Mouse (Mus musculus) CH12.LX (cell line): ENCODE results near the gene Bcas1. TPM values are rescaled to one million over a fixed set of nuclear protein-coding genes. Genes with fewer than 3 reads are reported as not detected.
"Not testable (repeated sequence)": the region's sequence is repeated elsewhere in the genome, so short reads cannot be mapped to it uniquely, and the experiment has no call there.

Experiments used
- DNase-seq: peaks from one replicate; pipeline ENCODE4 v3.0.0-alpha.2; 2013; ENCODE audit errors: extremely low read depth
- H3K27ac ChIP-seq: 2 replicates; pipeline ENCODE4 v1.5.1; 2012; ENCODE audit warnings: low read depth, mild to moderate bottlenecking, control low read depth, moderate library complexity; ENCODE audit not compliant: insufficient read depth
- H3K27me3 ChIP-seq: replicated peaks from 2 replicates; pipeline ENCODE3; 2012; ENCODE audit warnings: inconsistent platforms
- H3K36me3 ChIP-seq, 2 experiments: replicated peaks in 1 of 2; 2 replicates each; pipeline versions ENCODE3 to v1.6.1; 2012; ENCODE audit warnings: inconsistent platforms in 1 of 2, low read length in 1 of 2, mild to moderate bottlenecking in 1 of 2, mixed read lengths in 1 of 2, moderate library complexity in 1 of 2; ENCODE audit not compliant: control insufficient read depth in 1 of 2, insufficient read depth in 1 of 2
- H3K4me1 ChIP-seq, 2 experiments: 2 replicates each; pipeline ENCODE4 v1.6.1; 2012; ENCODE audit warnings: inconsistent platforms in 1 of 2, moderate library complexity in 1 of 2; ENCODE audit not compliant: insufficient read depth in 2 of 2, control insufficient read depth in 1 of 2
- H3K4me2 ChIP-seq: 2 replicates; pipeline ENCODE4 v1.6.1; 2012; ENCODE audit warnings: low read depth, mild to moderate bottlenecking, control low read depth; ENCODE audit not compliant: poor library complexity, insufficient read depth, severe bottlenecking
- H3K4me3 ChIP-seq, 3 experiments: fragments of 150-350 bp in 1 of 3; sonication (generic) in 1 of 3; replicated peaks in 1 of 3; 2 replicates each; pipeline versions ENCODE3 to v1.5.1; 2011 to 2012; ENCODE audit warnings: low read depth in 2 of 3, low read length in 2 of 3, mild to moderate bottlenecking in 2 of 3, moderate library complexity in 2 of 3, control low read depth in 1 of 3, improper control_type of control experiment in 1 of 3, inconsistent platforms in 1 of 3, mixed read lengths in 1 of 3; ENCODE audit not compliant: poor library complexity in 1 of 3
- H3K79me2 ChIP-seq: replicated peaks from 2 replicates; pipeline ENCODE4 v1.6.1; 2012; ENCODE audit warnings: mild to moderate bottlenecking, moderate library complexity; ENCODE audit not compliant: control insufficient read depth, poor library complexity, insufficient read depth, severe bottlenecking; ENCODE audit errors: extremely low read depth
- H3K9ac ChIP-seq: 2 replicates; pipeline ENCODE4 v1.6.1; 2012; ENCODE audit warnings: low read depth, mild to moderate bottlenecking, control low read depth, moderate library complexity; ENCODE audit not compliant: insufficient read depth
- H3K9me3 ChIP-seq: replicated peaks from 2 replicates; pipeline ENCODE3; 2012; ENCODE audit warnings: low read length, inconsistent platforms, mixed read lengths
- BHLHE40 ChIP-seq: IDR thresholded peaks from 2 replicates; pipeline ENCODE4 v1.6.1; 2011; ENCODE audit warnings: mild to moderate bottlenecking, low read depth, low read length, improper control_type of control experiment
- CHD1 ChIP-seq: IDR thresholded peaks from 2 replicates; pipeline ENCODE4 v1.6.1; 2012; ENCODE audit warnings: low read depth, low read length, improper control_type of control experiment, inconsistent platforms
- CTCF ChIP-seq, 2 experiments: IDR thresholded peaks in 1 of 2; conservative IDR thresholded peaks in 1 of 2; 2 replicates each; pipeline ENCODE4 v1.5.1; 2011 to 2012; ENCODE audit warnings: low read depth in 2 of 2, low read length in 2 of 2, improper control_type of control experiment in 1 of 2, inconsistent platforms in 1 of 2, mild to moderate bottlenecking in 1 of 2, moderate library complexity in 1 of 2
- E2F4 ChIP-seq: IDR thresholded peaks from 2 replicates; pipeline ENCODE4 v1.6.1; 2011; ENCODE audit warnings: low read depth, low read length, improper control_type of control experiment; ENCODE audit not compliant: insufficient replicate concordance
- GABPA ChIP-seq: IDR thresholded peaks from 2 replicates; pipeline ENCODE4 v1.6.1; 2012; ENCODE audit warnings: low read depth, low read length, improper control_type of control experiment, inconsistent platforms; ENCODE audit not compliant: insufficient replicate concordance
- HCFC1 ChIP-seq: IDR thresholded peaks from 2 replicates; pipeline ENCODE4 v1.6.1; 2012; ENCODE audit warnings: low read depth, mild to moderate bottlenecking, inconsistent platforms, low read length, improper control_type of control experiment
- IRF4 ChIP-seq: IDR thresholded peaks from 2 replicates; pipeline ENCODE4 v1.6.1; 2014; ENCODE audit warnings: low read depth, mild to moderate bottlenecking, inconsistent platforms, low read length, improper control_type of control experiment
- JUN ChIP-seq: IDR thresholded peaks from 2 replicates; pipeline ENCODE4 v1.6.1; 2011; ENCODE audit warnings: low read depth, mild to moderate bottlenecking, low read length, improper control_type of control experiment, moderate library complexity; ENCODE audit not compliant: insufficient read depth
- JUND ChIP-seq: conservative IDR thresholded peaks from 2 replicates; pipeline ENCODE4 v1.6.1; 2011; ENCODE audit warnings: low read depth, low read length, improper control_type of control experiment
- KAT2A ChIP-seq: IDR thresholded peaks from 2 replicates; pipeline ENCODE4 v1.6.1; 2012; ENCODE audit warnings: low read length, improper control_type of control experiment, inconsistent platforms; ENCODE audit not compliant: insufficient replicate concordance
- MAFK ChIP-seq: IDR thresholded peaks from 2 replicates; pipeline ENCODE4 v1.6.1; 2011; ENCODE audit warnings: low read length, improper control_type of control experiment; ENCODE audit not compliant: insufficient replicate concordance
- MAX ChIP-seq: IDR thresholded peaks from 2 replicates; pipeline ENCODE4 v1.6.1; 2011; ENCODE audit warnings: low read length, improper control_type of control experiment
- MEF2A ChIP-seq: IDR thresholded peaks from 2 replicates; pipeline ENCODE4 v1.6.1; 2014; ENCODE audit warnings: low read depth, mild to moderate bottlenecking, inconsistent platforms, low read length, improper control_type of control experiment, borderline replicate concordance
- MXI1 ChIP-seq: IDR thresholded peaks from 2 replicates; pipeline ENCODE4 v1.6.1; 2011; ENCODE audit warnings: mild to moderate bottlenecking, low read depth, low read length, improper control_type of control experiment
- MYC ChIP-seq: IDR thresholded peaks from 2 replicates; pipeline ENCODE4 v1.6.1; 2011; ENCODE audit warnings: low read depth, mild to moderate bottlenecking, improper control_type of control experiment, low read length
- NELFE ChIP-seq: IDR thresholded peaks from 2 replicates; pipeline ENCODE4 v1.6.1; 2011; ENCODE audit warnings: low read depth, low read length, improper control_type of control experiment
- NRF1 ChIP-seq: IDR thresholded peaks from 2 replicates; pipeline ENCODE4 v1.6.1; 2014; ENCODE audit warnings: low read depth, mild to moderate bottlenecking, inconsistent platforms, low read length, improper control_type of control experiment, moderate library complexity
- POLR2A ChIP-seq: IDR thresholded peaks from 2 replicates; pipeline ENCODE4 v1.6.1; 2011; ENCODE audit warnings: low read depth, mild to moderate bottlenecking, improper control_type of control experiment, low read length
- POLR2AphosphoS2 ChIP-seq: IDR thresholded peaks from 2 replicates; pipeline ENCODE4 v1.6.1; 2011; ENCODE audit warnings: low read depth, low read length, improper control_type of control experiment
- RAD21 ChIP-seq: IDR thresholded peaks from 2 replicates; pipeline ENCODE4 v1.6.1; 2011; ENCODE audit warnings: low read depth, mild to moderate bottlenecking, low read length, improper control_type of control experiment, moderate library complexity
- SIN3A ChIP-seq: IDR thresholded peaks from 2 replicates; pipeline ENCODE4 v1.6.1; 2012; ENCODE audit warnings: low read length, improper control_type of control experiment, inconsistent platforms
- SMC3 ChIP-seq: IDR thresholded peaks from 2 replicates; pipeline ENCODE4 v1.6.1; 2011; ENCODE audit warnings: low read depth, low read length, improper control_type of control experiment
- TBP ChIP-seq: conservative IDR thresholded peaks from 2 replicates; pipeline ENCODE4 v1.6.1; 2011; ENCODE audit warnings: low read depth, low read length, improper control_type of control experiment
- TCF12 ChIP-seq: IDR thresholded peaks from 2 replicates; pipeline ENCODE4 v1.6.1; 2014; ENCODE audit warnings: low read depth, mild to moderate bottlenecking, inconsistent platforms, low read length, improper control_type of control experiment
- UBTF ChIP-seq: IDR thresholded peaks from 2 replicates; pipeline ENCODE4 v1.6.1; 2012; ENCODE audit warnings: low read depth, mild to moderate bottlenecking, inconsistent platforms, low read length, improper control_type of control experiment, moderate library complexity
- USF2 ChIP-seq: conservative IDR thresholded peaks from 2 replicates; pipeline ENCODE4 v1.6.1; 2011; ENCODE audit warnings: low read depth, low read length, improper control_type of control experiment
- ZMIZ1 ChIP-seq: IDR thresholded peaks from 2 replicates; pipeline ENCODE4 v1.6.1; 2012; ENCODE audit warnings: low read depth, mild to moderate bottlenecking, inconsistent platforms, low read length, improper control_type of control experiment
- dilution Hi-C: fragments of 300-500 bp; cut with MboI; formaldehyde crosslinking; loops from 2 replicates; pipeline ENCODE4 v1.14.3; 2020; ENCODE audit warnings: low sequenced_read_pairs; ENCODE audit not compliant: extremely low pct_unique_long_range_greater_than_20kb, extremely low pct_ligation_motif_present
- in situ Hi-C: fragments of 300-500 bp; cut with MboI; formaldehyde crosslinking; loops from 3 replicates; pipeline ENCODE4 v1.14.3; 2019; ENCODE audit warnings: low sequenced_read_pairs, low pct_ligation_motif_present, low pct_unique_long_range_greater_than_20kb, mixed read lengths
- polyA plus RNA-seq: library from polyadenylated mRNA; unstranded; fragments of >175 nt; gene quantifications from 2 replicates; pipeline ENCODE4 v1.2.1, GENCODE M21; 2012; ENCODE audit warnings: low read depth; ENCODE audit not compliant: insufficient read length
- total RNA-seq, 2 experiments: library from RNA; depleted of rRNA; stranded (reverse); fragments of 300-350 nt in 1 of 2; fragments of >200 nt in 1 of 2; gene quantifications; 2 replicates each; pipeline ENCODE4 v1.2.3; 2012 to 2014

The Bcas1 gene
- total and polyA plus RNA-seq, 3 experiments: 0.17 TPM; not detected in 2

DNA sequence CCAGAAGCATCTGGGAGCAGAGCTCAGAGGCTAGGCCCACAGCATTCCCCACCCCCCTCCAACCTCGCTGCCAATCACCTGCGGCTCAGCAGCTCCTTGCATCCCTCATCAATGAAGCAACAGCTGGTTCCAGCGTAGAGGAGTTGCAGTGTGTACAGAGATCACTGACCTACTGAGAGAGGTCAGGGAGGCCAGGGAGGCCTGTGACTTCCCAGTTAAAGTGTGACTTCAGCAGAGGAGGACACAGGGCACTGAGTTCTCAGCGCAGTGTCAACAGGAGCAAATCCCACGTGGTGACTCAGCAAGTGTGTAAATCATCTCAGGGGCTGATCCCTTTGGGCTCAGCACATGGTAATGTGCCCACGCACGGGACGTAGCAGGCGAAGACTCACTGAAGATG is 32.2 kb upstream of the Bcas1 start:
- Histone ChIP-seq H3K4me2 (no peak overlapping the region), H3K27me3 (peaks cover 76% of the 10 kb centered on the region), H3K9ac (no peak overlapping the region), H3K4me1 (no peaks in the 10 kb centered on the region), H3K79me2 (no peaks in the 10 kb centered on the region), H3K9me3 (no peaks in the 10 kb centered on the region), H3K36me3 (no peaks in the 10 kb centered on the region), H3K4me3 (no peak overlapping the region), H3K27ac (no peak overlapping the region)
- no peak for DNase-seq
- dilution Hi-C loops: no loop called here
- TF ChIP-seq NELFE: no peak
- TF ChIP-seq NRF1: no peak
- no peak for TF ChIP-seq MYC
- no peak for TF ChIP-seq JUN
- TF ChIP-seq GABPA: no peak
- TF ChIP-seq USF2: no peak
- TF ChIP-seq POLR2A: no peak
- TF ChIP-seq IRF4: no peak
- TF ChIP-seq CTCF (conservative IDR thresholded peaks at IDR 0.05 in 1 of 2, IDR thresholded peaks at IDR 0.05 in 1 of 2; ENCODE audit: low read depth in 2 of 2, low read length in 2 of 2): no peak
- no peak for TF ChIP-seq MXI1
- no peak for TF ChIP-seq TCF12
- TF ChIP-seq SMC3: no peak
- no peak for TF ChIP-seq KAT2A
- TF ChIP-seq BHLHE40: no peak
- TF ChIP-seq POLR2AphosphoS2: no peak
- no peak for TF ChIP-seq TBP
- in situ Hi-C loops: no loop called here

GRCm38 (mm10) chr2:170459183-170459582 is 31.5 kb upstream of the Bcas1 start:
- no peak for DNase-seq
- in situ Hi-C loops: no loop called here

GRCm38 (mm10) chr2:170453809-170454208 is 26.2 kb upstream of the Bcas1 start:
- H3K9me3 ChIP-seq, H3K4me2 ChIP-seq, H3K9ac ChIP-seq, H3K36me3 ChIP-seq, H3K4me3 ChIP-seq, H3K4me1 ChIP-seq, H3K79me2 ChIP-seq, DNase-seq, H3K27ac ChIP-seq, dilution Hi-C loops: not testable (repeated sequence)
- H3K27me3 ChIP-seq: peaks cover 81% of the 10 kb centered on the region
- in situ Hi-C loops: loop anchor here (5.0 kb wide), 1 partner anchor 53 kb away; no protein-coding TSS in a partner anchor

More at GRCm38 (mm10) chr2:170459183-170459582, 31.5 kb upstream of the Bcas1 start:
- no peak overlapping the region for H3K4me2 ChIP-seq
- H3K9ac ChIP-seq: no peak overlapping the region
- no peaks in the 10 kb centered on the region for H3K79me2 ChIP-seq
- H3K27me3 ChIP-seq: peaks cover 81% of the 10 kb centered on the region
- H3K27ac ChIP-seq: no peak overlapping the region
- no peaks in the 10 kb centered on the region for H3K36me3 ChIP-seq
- dilution Hi-C loops: no loop called here
- H3K9me3 ChIP-seq: no peaks in the 10 kb centered on the region
- no peak for TF ChIP-seq ZMIZ1
- no peak for TF ChIP-seq E2F4
- no peak for TF ChIP-seq RAD21
- no peak for TF ChIP-seq MYC
- TF ChIP-seq CHD1: no peak
- TF ChIP-seq MAFK: no peak
- no peak for TF ChIP-seq HCFC1
- TF ChIP-seq NELFE: no peak
- no peak for TF ChIP-seq MEF2A
- no peak for TF ChIP-seq BHLHE40
- TF ChIP-seq MAX: no peak
- no peak for TF ChIP-seq POLR2A
- no peak for TF ChIP-seq JUND
- no peak for TF ChIP-seq UBTF
- no peak for TF ChIP-seq SIN3A
- TF ChIP-seq POLR2AphosphoS2: no peak
- no peaks in the 10 kb centered on the region for H3K4me1 ChIP-seq
- no peak overlapping the region for H3K4me3 ChIP-seq
